Mouse (Mus musculus): ENCODE measurements around the gene Prdm4. TPM values are rescaled to one million over a fixed set of nuclear protein-coding genes. Genes with fewer than 3 reads are reported as not detected.

Gene Prdm4
- 20.8 and 22.3 TPM in 2 replicates for polyA plus RNA-seq (2014; fragmentation: Nextera tagmentation; extraction: Ambion mirVana)

- ATAC-seq (ENCODE audit: low read depth) = peak; percentile 100
- H3K4me1 ChIP-seq (ENCODE audit: control insufficient read depth, insufficient read depth, low read length) = peaks cover 10% of the 10 kb centered on the region; the same call in 1 of the 2 replicates
Measured at GRCm38 (mm10) chr10:85916498-85917309, at the start of gene Prdm4. Gene Prdm4 (minus strand): TSS chr10:85917142.

GRCm38 (mm10) chr10:85966476-85966875 is 49.5 kb upstream of the Prdm4 start:
- Histone ChIP-seq H3K4me3 (ENCODE audit: low read depth, low read length) (no peak overlapping the region), H3K27ac (replicated peaks; ENCODE audit: low read depth, low read length) (no peak overlapping the region), H3K9ac (ENCODE audit: low read depth, low read length) (no peak overlapping the region), H3K27me3 (replicated peaks; ENCODE audit: control insufficient read depth, insufficient read depth, low read length) (no peaks in the 10 kb centered on the region), H3K4me1 (ENCODE audit: control insufficient read depth, insufficient read depth, low read length) (no peaks in the 10 kb centered on the region), H3K9me3 (ENCODE audit: control insufficient read depth, low read length) (no peaks in the 10 kb centered on the region), H3K36me3 (ENCODE audit: control insufficient read depth, insufficient read depth, low read length) (no peaks in the 10 kb centered on the region), H3K4me2 (ENCODE audit: low read depth, low read length) (no peak overlapping the region)
- DNase-seq (ENCODE audit: low spot score) = no peak
- no peak for ATAC-seq (ENCODE audit: low read depth)
- 70% methylated on average over 2 of the region's 2 CpGs for whole genome bisulfite sequencing

More at GRCm38 (mm10) chr10:85916498-85917309, at the start of gene Prdm4:
- no peaks in the 10 kb centered on the region for H3K27me3 ChIP-seq (replicated peaks; ENCODE audit: control insufficient read depth, insufficient read depth, low read length)
- no peaks in the 10 kb centered on the region for H3K9me3 ChIP-seq (ENCODE audit: control insufficient read depth, low read length)
- peaks cover 27% of the 10 kb centered on the region for H3K36me3 ChIP-seq (ENCODE audit: control insufficient read depth, insufficient read depth, low read length)
- DNase-seq (ENCODE audit: low spot score) = peak; percentile 99
- under 1% methylated on average over 23 of the region's 90 CpGs for WGBS
- peak within 1 kb of the TSS; percentile 91 for H3K9ac ChIP-seq (ENCODE audit: low read depth, low read length)
- H3K4me2 ChIP-seq (ENCODE audit: low read depth, low read length) = peak within 1 kb of the TSS; percentile 67
- peak within 1 kb of the TSS; percentile 84 for H3K27ac ChIP-seq (replicated peaks; ENCODE audit: low read depth, low read length)
- H3K4me3 ChIP-seq (ENCODE audit: low read depth, low read length) = peak within 1 kb of the TSS; percentile 98

- Histone ChIP-seq H3K27me3 (replicated peaks; ENCODE audit: control insufficient read depth, insufficient read depth, low read length) (no peaks in the 10 kb centered on the region), H3K9ac (ENCODE audit: low read depth, low read length) (no peak overlapping the region), H3K9me3 (ENCODE audit: control insufficient read depth, low read length) (no peaks in the 10 kb centered on the region), H3K4me3 (ENCODE audit: low read depth, low read length) (no peak overlapping the region), H3K4me1 (ENCODE audit: control insufficient read depth, insufficient read depth, low read length) (no peaks in the 10 kb centered on the region), H3K36me3 (ENCODE audit: control insufficient read depth, insufficient read depth, low read length) (no peaks in the 10 kb centered on the region), H3K27ac (replicated peaks; ENCODE audit: low read depth, low read length) (no peak overlapping the region), H3K4me2 (ENCODE audit: low read depth, low read length) (no peak overlapping the region)
- DNase-seq (ENCODE audit: low spot score) (no peak), ATAC-seq (ENCODE audit: low read depth) (no peak)
- 79% methylated on average over 7 of the region's 7 CpGs for WGBS
Measured at GRCm38 (mm10) chr10:85964316-85964715, 47.4 kb upstream of the Prdm4 start.

- H3K9ac ChIP-seq (ENCODE audit: low read depth, low read length) = no peak overlapping the region
- H3K4me2 ChIP-seq (ENCODE audit: low read depth, low read length) = no peak overlapping the region
- no peaks in the 10 kb centered on the region for H3K27me3 ChIP-seq (replicated peaks; ENCODE audit: control insufficient read depth, insufficient read depth, low read length)
- no peaks in the 10 kb centered on the region for H3K4me1 ChIP-seq (ENCODE audit: control insufficient read depth, insufficient read depth, low read length)
- H3K27ac ChIP-seq (replicated peaks; ENCODE audit: low read depth, low read length) = no peak overlapping the region
- DNase-seq (ENCODE audit: low spot score) = no peak
- 61% methylated on average over 9 of the region's 9 CpGs for WGBS
- H3K4me3 ChIP-seq (ENCODE audit: low read depth, low read length) = no peak overlapping the region
- H3K36me3 ChIP-seq (ENCODE audit: control insufficient read depth, insufficient read depth, low read length) = no peaks in the 10 kb centered on the region
- no peaks in the 10 kb centered on the region for H3K9me3 ChIP-seq (ENCODE audit: control insufficient read depth, low read length)
- no peak for ATAC-seq (ENCODE audit: low read depth)
Measured at GRCm38 (mm10) chr10:85962897-85963296, 46.0 kb upstream of the Prdm4 start.

GRCm38 (mm10) chr10:85957464-85957950 is 40.6 kb upstream of the Prdm4 start, which contains the start of gene Rtcb:
Gene Rtcb (minus strand): TSS chr10:85957823.
- H3K4me2 ChIP-seq (ENCODE audit: low read depth, low read length) = peak within 1 kb of the TSS; percentile 66
- H3K4me3 ChIP-seq (ENCODE audit: low read depth, low read length) = peak within 1 kb of the TSS; percentile 92
- H3K27ac ChIP-seq (replicated peaks; ENCODE audit: low read depth, low read length) = peak within 1 kb of the TSS; percentile 79
- DNase-seq (ENCODE audit: low spot score) = peak; percentile 97
- H3K36me3 ChIP-seq (ENCODE audit: control insufficient read depth, insufficient read depth, low read length) = peaks cover 31% of the 10 kb centered on the region
- H3K9me3 ChIP-seq (ENCODE audit: control insufficient read depth, low read length) = no peaks in the 10 kb centered on the region
- peak; percentile 96 for ATAC-seq (ENCODE audit: low read depth)
- WGBS = under 1% methylated on average over 23 of the region's 38 CpGs
- peak within 1 kb of the TSS; percentile 96 for H3K9ac ChIP-seq (ENCODE audit: low read depth, low read length)
- 0 out of 2 replicates have a peak, but pooled peaks cover 3% of the 10 kb centered on the region for H3K4me1 ChIP-seq (ENCODE audit: control insufficient read depth, insufficient read depth, low read length)
- no peaks in the 10 kb centered on the region for H3K27me3 ChIP-seq (replicated peaks; ENCODE audit: control insufficient read depth, insufficient read depth, low read length)

- no peak for ATAC-seq (ENCODE audit: low read depth)
- Histone ChIP-seq H3K27ac (replicated peaks; ENCODE audit: low read depth, low read length) (peak overlapping the region; percentile 79), H3K36me3 (ENCODE audit: control insufficient read depth, insufficient read depth, low read length) (peaks cover 37% of the 10 kb centered on the region), H3K4me1 (ENCODE audit: control insufficient read depth, insufficient read depth, low read length) (0 out of 2 replicates have a peak, but pooled peaks cover 3% of the 10 kb centered on the region), H3K9me3 (ENCODE audit: control insufficient read depth, low read length) (no peaks in the 10 kb centered on the region), H3K9ac (ENCODE audit: low read depth, low read length) (peak overlapping the region; percentile 96), H3K4me3 (ENCODE audit: low read depth, low read length) (peak overlapping the region; percentile 92), H3K27me3 (replicated peaks; ENCODE audit: control insufficient read depth, insufficient read depth, low read length) (no peaks in the 10 kb centered on the region), H3K4me2 (ENCODE audit: low read depth, low read length) (peak overlapping the region; percentile 66)
- 2% methylated on average over 20 of the region's 20 CpGs for WGBS
- no peak for DNase-seq (ENCODE audit: low spot score)
Measured at GRCm38 (mm10) chr10:85956871-85957419, 40.0 kb upstream of the Prdm4 start.

- Histone ChIP-seq H3K9me3 (ENCODE audit: control insufficient read depth, low read length) (no peaks in the 10 kb centered on the region), H3K4me1 (ENCODE audit: control insufficient read depth, insufficient read depth, low read length) (0 out of 2 replicates have a peak, but pooled peaks cover 3% of the 10 kb centered on the region), H3K27me3 (replicated peaks; ENCODE audit: control insufficient read depth, insufficient read depth, low read length) (no peaks in the 10 kb centered on the region), H3K36me3 (ENCODE audit: control insufficient read depth, insufficient read depth, low read length) (peaks cover 60% of the 10 kb centered on the region), H3K4me2 (ENCODE audit: low read depth, low read length) (no peak overlapping the region), H3K27ac (replicated peaks; ENCODE audit: low read depth, low read length) (no peak overlapping the region), H3K9ac (ENCODE audit: low read depth, low read length) (no peak overlapping the region), H3K4me3 (ENCODE audit: low read depth, low read length) (no peak overlapping the region)
- 77% methylated on average over 2 of the region's 2 CpGs for WGBS
- DNase-seq (ENCODE audit: low spot score) (no peak), ATAC-seq (ENCODE audit: low read depth) (no peak)
Measured at GRCm38 (mm10) chr10:85954429-85954828, 37.5 kb upstream of the Prdm4 start.

GRCm38 (mm10) chr10:85953401-85953800 is 36.5 kb upstream of the Prdm4 start:
- Histone ChIP-seq H3K4me2 (ENCODE audit: low read depth, low read length) (no peak overlapping the region), H3K9me3 (ENCODE audit: control insufficient read depth, low read length) (no peaks in the 10 kb centered on the region), H3K27ac (replicated peaks; ENCODE audit: low read depth, low read length) (no peak overlapping the region), H3K4me1 (ENCODE audit: control insufficient read depth, insufficient read depth, low read length) (0 out of 2 replicates have a peak, but pooled peaks cover 3% of the 10 kb centered on the region), H3K9ac (ENCODE audit: low read depth, low read length) (no peak overlapping the region), H3K36me3 (ENCODE audit: control insufficient read depth, insufficient read depth, low read length) (peaks cover 70% of the 10 kb centered on the region), H3K27me3 (replicated peaks; ENCODE audit: control insufficient read depth, insufficient read depth, low read length) (no peaks in the 10 kb centered on the region), H3K4me3 (ENCODE audit: low read depth, low read length) (no peak overlapping the region)
- 72% methylated on average over 3 of the region's 3 CpGs for WGBS
- no peak for DNase-seq (ENCODE audit: low spot score)
- ATAC-seq (ENCODE audit: low read depth) = no peak
